Mouse (Mus musculus): Measurements from ENCODE around the gene Gnb1l.

Gnb1l gene

GRCm38 (mm10) chr16:18586076-18586905 lies 87.8 kb downstream of the Gnb1l start:
- no peak for DNase-seq (ENCODE audit: low read depth, low spot score)

- DNase-seq (ENCODE audit: low read depth, low spot score): no peak
Observed at GRCm38 (mm10) chr16:18586906-18587546, 88.5 kb downstream of the Gnb1l start.

- DNase-seq (ENCODE audit: low read depth, low spot score): no peak
Observed at GRCm38 (mm10) chr16:18587847-18588737, 89.6 kb downstream of the Gnb1l start.

- no peak for DNase-seq (ENCODE audit: low read depth, low spot score)
Observed at GRCm38 (mm10) chr16:18588738-18589055, 90.2 kb downstream of the Gnb1l start.

GRCm38 (mm10) chr16:18589080-18589621 lies 90.6 kb downstream of the Gnb1l start:
- DNase-seq (ENCODE audit: low read depth, low spot score): no peak

- DNase-seq (ENCODE audit: low read depth, low spot score): peak; percentile 79
Observed at GRCm38 (mm10) chr16:18589804-18590790, 91.6 kb downstream of the Gnb1l start, which contains the start of gene Tbx1. Gene Tbx1 (minus strand): TSS chr16:18590671.

- no peak for DNase-seq (ENCODE audit: low read depth, low spot score)
Observed at GRCm38 (mm10) chr16:18591047-18592018, 92.8 kb downstream of the Gnb1l start.

GRCm38 (mm10) chr16:18593930-18594329 lies 95.4 kb downstream of the Gnb1l start:
- no peak for DNase-seq (ENCODE audit: low read depth, low spot score)

GRCm38 (mm10) chr16:18596255-18596654 lies 97.7 kb downstream of the Gnb1l start:
- DNase-seq (ENCODE audit: low read depth, low spot score): no peak

GRCm38 (mm10) chr16:18598006-18598405 lies 99.5 kb downstream of the Gnb1l start:
- no peak for DNase-seq (ENCODE audit: low read depth, low spot score)

GRCm38 (mm10) chr16:18601447-18601846 lies 102.9 kb downstream of the Gnb1l start:
- DNase-seq (ENCODE audit: low read depth, low spot score): no peak

- DNase-seq (ENCODE audit: low read depth, low spot score): no peak
Observed at GRCm38 (mm10) chr16:18604267-18604701, 105.8 kb downstream of the Gnb1l start.

GRCm38 (mm10) chr16:18605705-18606104 lies 107.2 kb downstream of the Gnb1l start:
- DNase-seq (ENCODE audit: low read depth, low spot score): no peak

GRCm38 (mm10) chr16:18608226-18608625 lies 109.7 kb downstream of the Gnb1l start:
- no peak for DNase-seq (ENCODE audit: low read depth, low spot score)

- DNase-seq (ENCODE audit: low read depth, low spot score): no peak
Observed at GRCm38 (mm10) chr16:18609099-18609498, 110.6 kb downstream of the Gnb1l start.

GRCm38 (mm10) chr16:18611752-18612151 lies 113.2 kb downstream of the Gnb1l start:
- no peak for DNase-seq (ENCODE audit: low read depth, low spot score)

GRCm38 (mm10) chr16:18613301-18613700 lies 114.8 kb downstream of the Gnb1l start:
- DNase-seq (ENCODE audit: low read depth, low spot score): no peak
